Mouse (Mus musculus) stomach, embryonic 14.5 days (tissue): ENCODE data around the gene Smc5. TPM values are rescaled to one million over a fixed set of nuclear protein-coding genes. Genes with fewer than 3 reads are reported as not detected.

Source experiments
- ATAC-seq: fragments of 200-750 bp; cut with Nextera tagmentation; 2 replicates; pipeline ENCODE4 v1.8.0; 2017; ENCODE audit warnings: low read depth, moderate TSS enrichment; ENCODE audit not compliant: insufficient number of reproducible peaks, insufficient read depth, low FRiP score
- H3K27ac ChIP-seq: fragments of 300-500 bp; sonication (generic); 2 replicates; pipeline ENCODE4 v1.5.1; 2014; ENCODE audit warnings: mild to moderate bottlenecking, low read length, moderate library complexity, mixed read lengths
- H3K27me3 ChIP-seq: fragments of 300-500 bp; sonication (generic); 2 replicates; pipeline ENCODE4 v1.6.1; 2014; ENCODE audit warnings: low read length, control low read depth, mixed read lengths; ENCODE audit not compliant: control insufficient read depth, insufficient read depth
- H3K36me3 ChIP-seq: fragments of 300-500 bp; sonication (generic); 2 replicates; pipeline ENCODE4 v1.6.1; 2014; ENCODE audit warnings: mild to moderate bottlenecking, control low read depth, low read length, moderate library complexity, mixed read lengths; ENCODE audit not compliant: control insufficient read depth, insufficient read depth
- H3K4me1 ChIP-seq: fragments of 300-500 bp; sonication (generic); 2 replicates; pipeline ENCODE4 v1.6.1; 2014; ENCODE audit warnings: low read length, control low read depth, mixed read lengths; ENCODE audit not compliant: control insufficient read depth, insufficient read depth
- H3K4me2 ChIP-seq: fragments of 300-500 bp; sonication (generic); replicated peaks from 2 replicates; pipeline ENCODE4 v1.6.1; 2014; ENCODE audit warnings: low read depth, low read length, control low read depth
- H3K4me3 ChIP-seq: fragments of 300-500 bp; sonication (generic); 2 replicates; pipeline ENCODE4 v1.5.1; 2014; ENCODE audit warnings: low read depth, low read length, control low read depth
- H3K9ac ChIP-seq: fragments of 300-500 bp; sonication (generic); replicated peaks from 2 replicates; pipeline ENCODE4 v1.6.1; 2014; ENCODE audit warnings: low read depth, mild to moderate bottlenecking, control low read depth, low read length, moderate library complexity, mixed read lengths
- H3K9me3 ChIP-seq: fragments of 300-500 bp; sonication (generic); 2 replicates; pipeline ENCODE4 v1.6.1; 2016; ENCODE audit warnings: low read depth, low read length, control low read depth; ENCODE audit not compliant: control insufficient read depth
- WGBS: fragments of 180-500 bp; shearing (Covaris S2); extraction: QIAGEN DNeasy Blood & Tissue Kit; methylation state at CpG from one replicate; pipeline ENCODE4 v1.1.7; 2014; 5-methylcytosine and 5-hydroxymethylcytosine counted together
- polyA plus RNA-seq: library from polyadenylated mRNA; unstranded; fragments of >200 nt; fragmentation: Nextera tagmentation; extraction: Ambion mirVana; gene quantifications from 2 replicates; pipeline ENCODE4 v1.2.1, GENCODE M21; 2014

Gene Smc5
- polyA plus RNA-seq, 1 experiment from 2014 or later = 42.3 TPM

DNA sequence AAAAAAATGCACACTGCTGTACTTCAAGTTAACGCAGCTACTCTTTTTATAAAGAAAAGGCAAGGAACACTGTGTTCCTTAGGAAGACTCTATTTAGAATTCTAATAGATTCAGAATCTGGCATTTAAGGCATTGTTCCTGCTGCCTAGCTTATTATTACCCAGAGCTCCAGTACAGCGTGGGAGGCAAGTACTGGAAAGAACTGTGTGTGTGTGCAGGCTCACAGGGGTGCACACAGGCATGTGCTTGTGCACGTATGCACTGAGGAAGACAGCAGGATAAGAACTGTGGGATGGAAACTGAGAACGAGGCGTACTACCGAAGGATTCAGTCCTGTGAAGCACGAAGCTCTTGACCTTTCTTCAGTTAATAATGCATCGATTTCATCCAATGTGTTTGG is 59.4 kb downstream of the Smc5 start:
- H3K36me3 ChIP-seq = peaks cover 39% of the 10 kb centered on the region
- no peak overlapping the region for H3K9ac ChIP-seq
- no peak overlapping the region for H3K4me3 ChIP-seq
- no peak for ATAC-seq
- H3K27me3 ChIP-seq = no peaks in the 10 kb centered on the region
- no peak overlapping the region for H3K4me2 ChIP-seq
- H3K9me3 ChIP-seq = no peaks in the 10 kb centered on the region
- WGBS = 96% methylated on average over 8 of the region's 8 CpGs
- no peaks in the 10 kb centered on the region for H3K4me1 ChIP-seq
- no peak overlapping the region for H3K27ac ChIP-seq

- Histone ChIP-seq H3K27ac (no peak overlapping the region), H3K9ac (no peak overlapping the region), H3K4me1 (no peaks in the 10 kb centered on the region), H3K27me3 (no peaks in the 10 kb centered on the region), H3K4me2 (no peak overlapping the region), H3K9me3 (no peaks in the 10 kb centered on the region), H3K36me3 (peaks cover 35% of the 10 kb centered on the region), H3K4me3 (no peak overlapping the region)
- ATAC-seq = no peak
- WGBS = 87% methylated on average over 6 of the region's 6 CpGs
These were observed 62.4 kb downstream of the Smc5 start for GRCm38 (mm10) chr19:23211325-23211724.

GRCm38 (mm10) chr19:23203505-23204053 is 70.1 kb downstream of the Smc5 start:
- WGBS = 87% methylated on average over 3 of the region's 3 CpGs
- Histone ChIP-seq H3K36me3 (peaks cover 23% of the 10 kb centered on the region), H3K27ac (no peak overlapping the region), H3K4me2 (no peak overlapping the region), H3K4me1 (no peaks in the 10 kb centered on the region), H3K27me3 (no peaks in the 10 kb centered on the region), H3K4me3 (no peak overlapping the region), H3K9ac (no peak overlapping the region), H3K9me3 (0 out of 2 replicates have a peak, but pooled peaks cover 3% of the 10 kb centered on the region)
- no peak for ATAC-seq

DNA sequence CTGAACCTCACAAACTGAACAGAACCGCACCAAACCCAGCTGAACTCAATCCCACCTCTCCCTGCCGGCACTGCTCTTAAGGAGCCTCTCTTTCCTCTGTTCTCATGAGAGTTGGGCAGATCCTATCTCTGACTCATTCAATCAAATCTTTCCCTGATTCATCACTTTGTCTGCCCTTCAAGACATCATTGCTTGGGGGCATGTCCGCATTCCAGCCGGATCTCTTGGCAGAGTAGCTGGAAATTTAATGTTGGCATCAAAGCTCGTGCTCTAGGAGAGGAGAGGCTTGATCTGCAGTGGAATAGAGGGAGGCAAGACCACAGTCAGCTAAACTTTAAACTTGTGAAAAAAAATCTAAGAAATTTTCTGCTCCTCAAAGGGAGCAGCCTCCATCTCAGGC is 71.6 kb downstream of the Smc5 start:
- no peak for ATAC-seq
- no peaks in the 10 kb centered on the region for H3K27me3 ChIP-seq
- H3K4me1 ChIP-seq = no peaks in the 10 kb centered on the region
- WGBS = 98% methylated on average over 5 of the region's 5 CpGs
- H3K27ac ChIP-seq = no peak overlapping the region
- H3K4me3 ChIP-seq = no peak overlapping the region
- H3K36me3 ChIP-seq = peaks cover 20% of the 10 kb centered on the region
- no peak overlapping the region for H3K4me2 ChIP-seq
- 0 out of 2 replicates have a peak, but pooled peaks cover 3% of the 10 kb centered on the region for H3K9me3 ChIP-seq
- no peak overlapping the region for H3K9ac ChIP-seq

- no peak overlapping the region for H3K9ac ChIP-seq
- H3K9me3 ChIP-seq = no peaks in the 10 kb centered on the region
- whole genome bisulfite sequencing = 85% methylated on average over 3 of the region's 3 CpGs
- no peak overlapping the region for H3K27ac ChIP-seq
- no peak overlapping the region for H3K4me3 ChIP-seq
- no peaks in the 10 kb centered on the region for H3K4me1 ChIP-seq
- H3K4me2 ChIP-seq = no peak overlapping the region
- H3K36me3 ChIP-seq = no peaks in the 10 kb centered on the region; the same call in 1 of the 2 replicates
- no peaks in the 10 kb centered on the region for H3K27me3 ChIP-seq
- ATAC-seq = no peak
These were observed 80.6 kb downstream of the Smc5 start for GRCm38 (mm10) chr19:23193076-23193475.

DNA sequence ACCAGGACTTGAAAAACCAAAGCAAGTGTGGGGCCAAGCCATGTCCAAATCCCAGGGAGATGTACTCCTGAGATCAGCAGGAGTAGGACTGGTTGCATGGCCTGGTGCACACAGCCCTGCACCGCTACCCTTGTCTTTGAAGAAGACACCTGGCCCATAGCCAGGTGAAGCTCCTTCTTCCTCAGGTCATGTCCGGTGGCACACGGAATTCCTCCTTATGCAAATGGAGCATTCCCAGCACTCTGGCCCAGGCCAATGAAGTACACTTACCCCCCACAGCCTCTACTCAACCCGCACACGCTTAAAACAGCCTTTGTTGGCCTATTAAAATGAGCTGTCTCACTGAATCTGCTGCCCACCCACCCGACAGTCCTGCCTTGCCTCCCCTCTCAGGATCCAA is 82.2 kb downstream of the Smc5 start:
- no peak overlapping the region for H3K27ac ChIP-seq
- H3K4me3 ChIP-seq = no peak overlapping the region
- H3K36me3 ChIP-seq = no peaks in the 10 kb centered on the region; the same call in 1 of the 2 replicates
- no peak overlapping the region for H3K4me2 ChIP-seq
- H3K9ac ChIP-seq = no peak overlapping the region
- no peaks in the 10 kb centered on the region for H3K4me1 ChIP-seq
- 95% methylated on average over 6 of the region's 6 CpGs for WGBS
- no peaks in the 10 kb centered on the region for H3K27me3 ChIP-seq
- no peaks in the 10 kb centered on the region for H3K9me3 ChIP-seq
- ATAC-seq = no peak

- WGBS = 90% methylated on average over 1 of the region's 1 CpGs
- Histone ChIP-seq H3K4me1 (no peaks in the 10 kb centered on the region), H3K9ac (no peak overlapping the region), H3K4me3 (no peak overlapping the region), H3K36me3 (no peaks in the 10 kb centered on the region; the same call in 1 of the 2 replicates), H3K27me3 (no peaks in the 10 kb centered on the region), H3K4me2 (no peak overlapping the region), H3K9me3 (no peaks in the 10 kb centered on the region), H3K27ac (no peak overlapping the region)
- no peak for ATAC-seq
These were observed 84.0 kb downstream of the Smc5 start for GRCm38 (mm10) chr19:23189744-23190143.

GRCm38 (mm10) chr19:23188986-23189385 is 84.7 kb downstream of the Smc5 start:
- no peak overlapping the region for H3K4me2 ChIP-seq
- no peak for ATAC-seq
- WGBS = 93% methylated on average over 7 of the region's 7 CpGs

GRCm38 (mm10) chr19:23187732-23188131 is 86.0 kb downstream of the Smc5 start:
- Histone ChIP-seq H3K36me3 (no peaks in the 10 kb centered on the region; the same call in 1 of the 2 replicates), H3K27ac (no peak overlapping the region), H3K4me1 (no peaks in the 10 kb centered on the region), H3K4me3 (no peak overlapping the region), H3K4me2 (no peak overlapping the region), H3K9me3 (no peaks in the 10 kb centered on the region), H3K27me3 (no peaks in the 10 kb centered on the region), H3K9ac (no peak overlapping the region)
- WGBS = 86% methylated on average over 6 of the region's 6 CpGs
- no peak for ATAC-seq

More at GRCm38 (mm10) chr19:23188986-23189385, 84.7 kb downstream of the Smc5 start:
- Histone ChIP-seq H3K4me3 (no peak overlapping the region), H3K27me3 (no peaks in the 10 kb centered on the region), H3K36me3 (no peaks in the 10 kb centered on the region; the same call in 1 of the 2 replicates), H3K4me1 (no peaks in the 10 kb centered on the region), H3K27ac (no peak overlapping the region), H3K9ac (no peak overlapping the region), H3K9me3 (no peaks in the 10 kb centered on the region)
